Mouse (Mus musculus): ENCODE data around the gene Lamb1. TPM values are rescaled to one million over a fixed set of nuclear protein-coding genes. Genes with fewer than 3 reads are reported as not detected.

Lamb1 gene
- total and polyA plus RNA-seq, 3 experiments, result under 0.01 TPM; not detected in 2

DNA sequence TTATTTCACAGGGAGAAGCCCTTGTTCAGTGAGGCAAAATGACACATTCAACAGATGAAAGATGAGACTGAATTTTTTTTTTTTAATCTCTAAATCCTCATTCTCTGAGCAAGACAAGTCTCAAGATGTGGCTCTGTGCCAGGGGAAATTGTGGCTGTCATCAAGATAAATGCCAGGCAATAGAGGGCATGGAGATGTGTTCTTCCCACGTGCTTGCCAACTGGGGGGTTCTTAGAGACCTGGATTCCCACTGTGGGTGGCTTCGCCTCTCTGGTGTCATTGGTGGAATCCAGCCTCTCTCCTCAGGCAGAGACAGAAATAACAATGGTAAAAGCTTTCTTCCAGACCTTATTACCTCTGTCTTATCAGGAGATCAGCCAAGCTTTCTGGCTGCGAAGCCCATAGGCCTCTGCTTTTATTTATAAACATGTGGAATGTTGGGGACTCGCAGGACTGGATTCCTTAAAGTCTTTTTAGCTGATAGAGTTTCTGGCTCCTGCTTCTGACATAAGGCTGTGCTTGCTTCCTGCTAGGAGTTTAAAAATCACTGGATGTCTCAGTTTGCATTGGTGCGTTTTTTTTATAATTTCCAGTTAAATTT lies 41.1 kb downstream of the Lamb1 start:
- dilution Hi-C loops (cut with MboI; ENCODE audit: extremely low pct_ligation_motif_present, extremely low pct_unique_long_range_greater_than_20kb, low sequenced_read_pairs), result no loop called here
- no peak overlapping the region for H3K27ac ChIP-seq (ENCODE audit: insufficient read depth, low read depth)
- H3K4me2 ChIP-seq (ENCODE audit: insufficient read depth, low read depth, poor library complexity, severe bottlenecking), result no peak overlapping the region
- no peaks in the 10 kb centered on the region for H3K27me3 ChIP-seq (replicated peaks)
- TF ChIP-seq JUN (IDR thresholded peaks at IDR 0.05; ENCODE audit: insufficient read depth, low read depth, low read length) (no peak), CHD2 (IDR thresholded peaks at IDR 0.05; ENCODE audit: low read length) (no peak), GABPA (IDR thresholded peaks at IDR 0.05; ENCODE audit: insufficient replicate concordance, low read depth, low read length) (no peak), TBP (conservative IDR thresholded peaks at IDR 0.05; ENCODE audit: low read depth, low read length) (no peak), USF2 (conservative IDR thresholded peaks at IDR 0.05; ENCODE audit: low read depth, low read length) (no peak)
- no peak overlapping the region for H3K4me3 ChIP-seq (replicated peaks in 1 of 3; ENCODE audit: low read depth in 2 of 3, low read length in 2 of 3, poor library complexity in 1 of 3)
- no peak overlapping the region for H3K9ac ChIP-seq (ENCODE audit: insufficient read depth, low read depth)
- in situ Hi-C loops (cut with MboI; ENCODE audit: low pct_ligation_motif_present, low pct_unique_long_range_greater_than_20kb, low sequenced_read_pairs), result no loop called here
- H3K9me3 ChIP-seq (replicated peaks; ENCODE audit: low read length), result no peaks in the 10 kb centered on the region
- H3K4me1 ChIP-seq (ENCODE audit: control insufficient read depth in 1 of 2, insufficient read depth in 2 of 2), result peaks cover 0 to 3% of the 10 kb centered on the region in 2 experiments; a peak in 2 of 4 replicates
- no peaks in the 10 kb centered on the region for H3K36me3 ChIP-seq (replicated peaks in 1 of 2; ENCODE audit: control insufficient read depth in 1 of 2, insufficient read depth in 1 of 2, low read length in 1 of 2)
- no peak for DNase-seq (ENCODE audit: extremely low read depth)
- H3K79me2 ChIP-seq (replicated peaks; ENCODE audit: control insufficient read depth, extremely low read depth, insufficient read depth, poor library complexity, severe bottlenecking), result no peaks in the 10 kb centered on the region

DNA sequence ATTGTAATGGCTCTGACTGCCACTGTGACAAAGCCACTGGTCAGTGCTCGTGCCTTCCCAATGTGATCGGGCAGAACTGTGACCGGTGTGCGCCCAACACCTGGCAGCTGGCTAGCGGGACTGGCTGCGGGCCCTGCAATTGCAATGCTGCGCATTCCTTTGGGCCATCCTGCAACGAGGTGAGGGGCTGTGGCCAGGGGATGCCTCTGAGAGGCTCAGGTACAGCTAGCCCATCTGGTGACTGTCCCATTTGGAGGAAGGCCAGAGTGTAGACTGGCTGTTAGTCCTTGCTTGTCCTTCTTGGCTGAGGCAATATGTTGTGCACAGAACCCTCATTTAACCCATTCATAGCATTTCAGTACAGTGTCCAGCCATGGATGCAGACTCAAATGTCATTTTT lies 42.0 kb downstream of the Lamb1 start:
- Histone ChIP-seq H3K9me3 (replicated peaks; ENCODE audit: low read length) (no peaks in the 10 kb centered on the region), H3K79me2 (replicated peaks; ENCODE audit: control insufficient read depth, extremely low read depth, insufficient read depth, poor library complexity, severe bottlenecking) (no peaks in the 10 kb centered on the region), H3K4me1 (ENCODE audit: control insufficient read depth in 1 of 2, insufficient read depth in 2 of 2) (peaks cover 0 to 3% of the 10 kb centered on the region in 2 experiments; a peak in 2 of 4 replicates), H3K27ac (ENCODE audit: insufficient read depth, low read depth) (no peak overlapping the region), H3K4me2 (ENCODE audit: insufficient read depth, low read depth, poor library complexity, severe bottlenecking) (no peak overlapping the region), H3K9ac (ENCODE audit: insufficient read depth, low read depth) (no peak overlapping the region), H3K27me3 (replicated peaks) (no peaks in the 10 kb centered on the region), H3K4me3 (replicated peaks in 1 of 3; ENCODE audit: low read depth in 2 of 3, low read length in 2 of 3, poor library complexity in 1 of 3) (no peak overlapping the region), H3K36me3 (replicated peaks in 1 of 2; ENCODE audit: control insufficient read depth in 1 of 2, insufficient read depth in 1 of 2, low read length in 1 of 2) (no peaks in the 10 kb centered on the region)
- DNase-seq (ENCODE audit: extremely low read depth), result no peak
- TF ChIP-seq PAX5 (IDR thresholded peaks at IDR 0.05; ENCODE audit: low read length), result no peak
- no peak for TF ChIP-seq KAT2A (IDR thresholded peaks at IDR 0.05; ENCODE audit: insufficient replicate concordance, low read length)
- TF ChIP-seq RCOR1 (conservative IDR thresholded peaks at IDR 0.05; ENCODE audit: low read depth, low read length), result no peak
- no peak for TF ChIP-seq ZMIZ1 (IDR thresholded peaks at IDR 0.05; ENCODE audit: low read depth, low read length)
- TF ChIP-seq IRF4 (IDR thresholded peaks at IDR 0.05; ENCODE audit: low read depth, low read length), result no peak
- no peak for TF ChIP-seq CHD2 (IDR thresholded peaks at IDR 0.05; ENCODE audit: low read length)
- no peak for TF ChIP-seq HCFC1 (IDR thresholded peaks at IDR 0.05; ENCODE audit: low read depth, low read length)
- TF ChIP-seq POLR2A (IDR thresholded peaks at IDR 0.05; ENCODE audit: low read depth, low read length), result no peak
- TF ChIP-seq E2F4 (IDR thresholded peaks at IDR 0.05; ENCODE audit: insufficient replicate concordance, low read depth, low read length), result no peak
- TF ChIP-seq TCF12 (IDR thresholded peaks at IDR 0.05; ENCODE audit: low read depth, low read length), result no peak
- no peak for TF ChIP-seq POLR2AphosphoS2 (IDR thresholded peaks at IDR 0.05; ENCODE audit: low read depth, low read length)
- TF ChIP-seq ETS1 (conservative IDR thresholded peaks at IDR 0.05; ENCODE audit: low read depth, low read length), result no peak
- dilution Hi-C loops (cut with MboI; ENCODE audit: extremely low pct_ligation_motif_present, extremely low pct_unique_long_range_greater_than_20kb, low sequenced_read_pairs), result no loop called here
- in situ Hi-C loops (cut with MboI; ENCODE audit: low pct_ligation_motif_present, low pct_unique_long_range_greater_than_20kb, low sequenced_read_pairs), result no loop called here
